Mouse (Mus musculus): ENCODE measurements around the gene Vamp1. TPM values are rescaled to one million over a fixed set of nuclear protein-coding genes. Genes with fewer than 3 reads are reported as not detected.

Vamp1 gene
- total and polyA plus RNA-seq, 3 experiments: 1.5 to 5.5 TPM; not detected in 1

DNA sequence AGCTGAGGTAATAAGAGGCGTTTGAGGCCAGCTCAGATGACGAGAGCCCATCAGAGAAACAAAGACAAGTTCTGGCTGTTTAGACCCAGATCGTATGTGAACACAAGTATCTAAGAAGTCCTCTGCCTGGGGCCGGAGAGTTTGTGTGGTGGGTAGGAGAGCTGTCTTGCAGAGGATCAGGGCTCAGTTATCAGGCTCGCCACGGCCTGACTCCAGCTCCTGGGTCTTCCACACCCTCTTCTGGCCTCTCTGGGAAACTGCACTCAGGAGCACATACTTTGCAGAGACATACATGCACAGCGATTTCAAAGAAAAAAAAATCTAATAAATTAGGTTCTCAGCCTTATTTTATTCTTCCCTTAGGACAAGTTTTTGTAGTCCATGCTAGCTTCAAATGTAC is 69.4 kb downstream of the Vamp1 start:
- no peak overlapping the region for H3K27ac ChIP-seq (ENCODE audit: control insufficient read depth, low read depth, low read length)
- H3K9ac ChIP-seq (ENCODE audit: control insufficient read depth, low read depth, low read length, poor library complexity, severe bottlenecking): no peak overlapping the region
- TF ChIP-seq MAX (IDR thresholded peaks at IDR 0.05; ENCODE audit: low read length) (no peak), CTCF (IDR thresholded peaks at IDR 0.05 in 2 of 3, conservative IDR thresholded peaks at IDR 0.05 in 1 of 3; ENCODE audit: control insufficient read depth in 1 of 3, insufficient read depth in 1 of 3, low read depth in 2 of 3, low read length in 3 of 3, poor library complexity in 1 of 3, severe bottlenecking in 1 of 3) (peak in 2 of 3 experiments; percentile 7 to 11; a peak in 1 of 6 replicates)
- peaks cover 3 to 12% of the 10 kb centered on the region in 2 experiments for H3K27me3 ChIP-seq (ENCODE audit: control insufficient read depth in 1 of 2, insufficient read depth in 2 of 2, low read length in 2 of 2)
- H3K4me1 ChIP-seq (ENCODE audit: control insufficient read depth in 1 of 2, insufficient read depth in 2 of 2, low read length in 2 of 2): no peaks in the 10 kb centered on the region
- H3K36me3 ChIP-seq (ENCODE audit: control insufficient read depth in 1 of 2, insufficient read depth in 2 of 2, low read length in 2 of 2): no peaks in the 10 kb centered on the region
- H3K4me3 ChIP-seq (ENCODE audit: control insufficient read depth in 1 of 2, insufficient read depth in 1 of 2, low read depth in 2 of 2, low read length in 2 of 2): no peak overlapping the region
- no peaks in the 10 kb centered on the region for H3K9me3 ChIP-seq (replicated peaks; ENCODE audit: insufficient read depth, low read length)
- H3K79me2 ChIP-seq (ENCODE audit: control insufficient read depth, insufficient read depth, low read length, poor library complexity): no peaks in the 10 kb centered on the region
- no peak for DNase-seq (ENCODE audit: low read depth, low spot score)

DNA sequence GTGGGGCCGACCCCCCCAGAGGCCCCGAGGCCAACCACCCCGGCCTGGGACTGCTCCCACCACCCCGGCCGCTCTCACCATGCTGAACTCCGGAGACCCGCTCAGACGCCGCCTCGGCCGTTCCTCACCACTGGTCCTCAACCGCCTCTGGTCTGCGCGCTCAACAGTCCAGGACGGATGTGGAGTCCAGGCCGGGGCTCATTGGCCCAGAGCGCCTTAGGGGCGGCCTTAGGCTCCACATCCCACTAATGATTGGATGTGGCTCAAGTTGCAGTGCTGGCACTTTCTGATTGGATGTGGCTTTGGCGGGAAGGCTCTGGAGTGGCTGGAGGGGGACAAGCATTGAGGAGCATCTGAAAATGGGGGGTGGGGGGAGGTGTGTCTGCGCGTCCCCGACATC is 70.5 kb downstream of the Vamp1 start, which contains the start of gene Tuba3a:
Gene Tuba3a (minus strand): TSS at position 153 of the 400 bp plus-strand sequence.
- H3K79me2 ChIP-seq (ENCODE audit: control insufficient read depth, insufficient read depth, low read length, poor library complexity): no peaks in the 10 kb centered on the region
- no peak within 1 kb of the TSS for H3K4me3 ChIP-seq (ENCODE audit: control insufficient read depth in 1 of 2, insufficient read depth in 1 of 2, low read depth in 2 of 2, low read length in 2 of 2)
- no peak within 1 kb of the TSS for H3K9ac ChIP-seq (ENCODE audit: control insufficient read depth, low read depth, low read length, poor library complexity, severe bottlenecking)
- TF ChIP-seq POLR2AphosphoS5 (IDR thresholded peaks at IDR 0.05; ENCODE audit: borderline replicate concordance, low read depth, low read length): no peak
- TF ChIP-seq KAT2A (conservative IDR thresholded peaks at IDR 0.05; ENCODE audit: low read depth, low read length): no peak
- TF ChIP-seq MXI1 (IDR thresholded peaks at IDR 0.05; ENCODE audit: low read depth, low read length): no peak
- no peak for TF ChIP-seq MAFK (IDR thresholded peaks at IDR 0.05; ENCODE audit: borderline replicate concordance, low read depth, low read length)
- TF ChIP-seq ELF1 (IDR thresholded peaks at IDR 0.05; ENCODE audit: low read depth, low read length): no peak
- TF ChIP-seq ETS1 (IDR thresholded peaks at IDR 0.05; ENCODE audit: low read depth, low read length): no peak
- TF ChIP-seq E2F4 (IDR thresholded peaks at IDR 0.05; ENCODE audit: borderline replicate concordance, low read depth, low read length): no peak
- no peak for TF ChIP-seq USF1 (IDR thresholded peaks at IDR 0.05; ENCODE audit: low read depth, low read length)
- H3K27ac ChIP-seq (ENCODE audit: control insufficient read depth, low read depth, low read length): no peak within 1 kb of the TSS
- DNase-seq (ENCODE audit: low read depth, low spot score): no peak
- no peaks in the 10 kb centered on the region for H3K9me3 ChIP-seq (replicated peaks; ENCODE audit: insufficient read depth, low read length)
- H3K4me1 ChIP-seq (ENCODE audit: control insufficient read depth in 1 of 2, insufficient read depth in 2 of 2, low read length in 2 of 2): no peaks in the 10 kb centered on the region
- H3K27me3 ChIP-seq (ENCODE audit: control insufficient read depth in 1 of 2, insufficient read depth in 2 of 2, low read length in 2 of 2): peaks cover 2 to 15% of the 10 kb centered on the region in 2 experiments
- H3K36me3 ChIP-seq (ENCODE audit: control insufficient read depth in 1 of 2, insufficient read depth in 2 of 2, low read length in 2 of 2): no peaks in the 10 kb centered on the region

DNA sequence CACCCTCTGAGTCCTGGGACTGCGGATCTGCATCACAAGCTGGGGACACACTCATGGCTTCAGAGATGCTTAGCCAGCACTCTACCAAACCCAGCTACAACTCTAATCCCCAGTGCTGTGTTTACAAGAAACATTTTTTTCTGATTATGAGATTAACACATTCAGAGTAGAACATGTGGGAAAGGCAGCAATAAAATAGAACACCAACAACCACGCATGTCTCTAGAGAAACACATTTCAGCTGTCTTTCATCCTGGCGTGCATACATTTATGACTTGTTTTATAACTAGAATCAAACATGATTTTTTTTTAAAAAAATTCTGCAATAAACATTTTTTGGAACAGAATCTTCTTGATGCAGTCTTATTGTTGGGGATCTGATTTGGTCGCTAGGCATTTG is 71.6 kb downstream of the Vamp1 start:
- Histone ChIP-seq H3K27ac (ENCODE audit: control insufficient read depth, low read depth, low read length) (no peak overlapping the region), H3K79me2 (ENCODE audit: control insufficient read depth, insufficient read depth, low read length, poor library complexity) (no peaks in the 10 kb centered on the region), H3K9me3 (replicated peaks; ENCODE audit: insufficient read depth, low read length) (no peaks in the 10 kb centered on the region), H3K27me3 (ENCODE audit: control insufficient read depth in 1 of 2, insufficient read depth in 2 of 2, low read length in 2 of 2) (peaks cover 7 to 18% of the 10 kb centered on the region in 2 experiments), H3K4me1 (ENCODE audit: control insufficient read depth in 1 of 2, insufficient read depth in 2 of 2, low read length in 2 of 2) (no peaks in the 10 kb centered on the region), H3K4me3 (ENCODE audit: control insufficient read depth in 1 of 2, insufficient read depth in 1 of 2, low read depth in 2 of 2, low read length in 2 of 2) (no peak overlapping the region), H3K9ac (ENCODE audit: control insufficient read depth, low read depth, low read length, poor library complexity, severe bottlenecking) (no peak overlapping the region), H3K36me3 (ENCODE audit: control insufficient read depth in 1 of 2, insufficient read depth in 2 of 2, low read length in 2 of 2) (no peaks in the 10 kb centered on the region)
- DNase-seq (ENCODE audit: low read depth, low spot score): no peak
- TF ChIP-seq CTCF (IDR thresholded peaks at IDR 0.05 in 2 of 3, conservative IDR thresholded peaks at IDR 0.05 in 1 of 3; ENCODE audit: control insufficient read depth in 1 of 3, insufficient read depth in 1 of 3, low read depth in 2 of 3, low read length in 3 of 3, poor library complexity in 1 of 3, severe bottlenecking in 1 of 3) (no peak), E2F4 (IDR thresholded peaks at IDR 0.05; ENCODE audit: borderline replicate concordance, low read depth, low read length) (no peak), MXI1 (IDR thresholded peaks at IDR 0.05; ENCODE audit: low read depth, low read length) (no peak), POLR2AphosphoS2 (IDR thresholded peaks at IDR 0.05; ENCODE audit: low read length) (no peak), UBTF (IDR thresholded peaks at IDR 0.05; ENCODE audit: borderline replicate concordance, insufficient read depth, low read depth, low read length) (no peak), USF2 (IDR thresholded peaks at IDR 0.05; ENCODE audit: borderline replicate concordance in 1 of 2, insufficient read depth in 1 of 2, low read depth in 1 of 2, low read length in 2 of 2) (no peak), NELFE (IDR thresholded peaks at IDR 0.05; ENCODE audit: low read depth, low read length) (no peak)
